Mouse (Mus musculus): ENCODE measurements around the gene H2-Eb1.

H2-Eb1 gene

DNA sequence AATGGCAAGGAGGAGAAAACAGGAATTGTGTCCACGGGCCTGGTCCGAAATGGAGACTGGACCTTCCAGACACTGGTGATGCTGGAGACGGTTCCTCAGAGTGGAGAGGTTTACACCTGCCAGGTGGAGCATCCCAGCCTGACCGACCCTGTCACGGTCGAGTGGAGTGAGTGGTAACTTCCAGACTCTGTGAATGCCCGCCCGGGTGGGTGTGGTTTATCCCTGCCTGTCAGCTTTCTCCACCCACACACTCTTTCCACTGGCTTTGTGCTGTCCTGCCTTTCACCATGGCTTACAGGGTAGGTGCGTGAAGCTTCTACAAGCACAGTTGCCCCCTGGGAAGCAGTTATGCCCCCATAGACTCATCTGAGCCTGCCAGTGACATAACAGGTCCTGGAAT is 8.6 kb downstream of the H2-Eb1 start:
- no peak for DNase-seq (ENCODE audit: extremely low read depth, low read depth, low spot score)

GRCm38 (mm10) chr17:34315512-34315911 is 9.8 kb downstream of the H2-Eb1 start:
- DNase-seq (ENCODE audit: extremely low read depth, low read depth, low spot score): no peak

- no peak for DNase-seq (ENCODE audit: extremely low read depth, low read depth, low spot score)
Observed at GRCm38 (mm10) chr17:34316697-34317096, 11.0 kb downstream of the H2-Eb1 start.

DNA sequence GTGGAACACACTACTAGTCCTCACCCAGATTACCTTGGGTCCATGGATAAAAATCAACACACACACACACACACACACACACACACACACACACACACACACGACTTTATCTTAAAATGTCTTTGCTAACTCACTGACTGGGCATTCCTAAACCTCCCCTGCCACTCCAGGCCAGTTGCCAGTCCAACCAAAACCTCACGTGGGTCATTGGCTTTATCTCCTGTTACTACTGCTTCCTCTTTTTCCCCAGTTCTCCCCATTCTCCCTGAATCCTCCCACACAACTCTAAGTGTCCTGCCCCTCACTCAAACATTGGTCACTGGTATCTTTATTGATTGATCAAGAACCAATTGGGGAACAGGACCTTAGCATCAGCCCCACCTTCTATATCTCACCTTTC is 11.6 kb downstream of the H2-Eb1 start:
- no peak for DNase-seq (ENCODE audit: extremely low read depth, low read depth, low spot score)

DNA sequence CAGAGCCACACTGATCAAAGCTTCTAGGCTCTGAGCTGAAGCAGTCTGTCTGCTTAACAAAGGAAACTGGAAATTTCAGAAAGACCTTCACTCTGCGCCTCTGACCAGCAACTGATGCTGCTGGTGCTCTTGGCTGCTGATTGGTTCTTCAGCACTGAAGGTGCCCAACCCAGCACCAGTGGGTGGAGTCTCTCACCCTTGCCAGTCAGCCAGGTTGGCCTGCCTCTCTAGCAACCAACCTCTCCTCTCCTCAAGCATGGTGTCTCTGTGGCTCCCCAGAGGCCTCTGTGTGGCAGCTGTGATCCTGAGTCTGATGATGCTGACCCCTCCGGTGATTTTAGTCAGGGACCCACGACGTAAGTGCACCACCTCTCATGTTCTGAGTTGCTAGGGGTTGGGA is 19.8 kb downstream of the H2-Eb1 start, which contains the start of gene H2-Eb2:
TSS of gene H2-Eb2 (plus strand) at position 230 of the 400 bp plus-strand sequence.
- no peak for DNase-seq (ENCODE audit: extremely low read depth, low read depth, low spot score)

GRCm38 (mm10) chr17:34326373-34326772 is 20.7 kb downstream of the H2-Eb1 start:
- no peak for DNase-seq (ENCODE audit: extremely low read depth, low read depth, low spot score)

- DNase-seq (ENCODE audit: extremely low read depth, low read depth, low spot score): no peak
Observed at GRCm38 (mm10) chr17:34329807-34330206, 24.1 kb downstream of the H2-Eb1 start.

DNA sequence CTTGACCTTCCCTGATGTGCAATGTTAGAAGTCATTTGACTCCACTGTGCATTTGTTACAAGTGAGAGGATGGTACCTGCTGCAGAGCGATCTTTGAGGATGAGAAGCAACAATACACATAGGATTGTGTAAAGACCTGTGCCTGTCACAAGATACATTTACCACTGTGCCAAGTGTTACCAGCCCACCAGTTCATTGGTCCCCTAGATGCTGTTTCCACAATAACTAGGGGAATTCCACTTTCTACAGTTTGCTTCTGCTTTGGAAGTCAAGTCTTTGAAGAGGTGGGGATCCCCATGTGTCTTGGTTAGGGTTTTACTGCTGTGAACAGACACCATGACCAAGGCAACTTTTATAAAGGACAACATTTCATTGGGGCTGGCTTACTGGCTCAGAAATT is 25.5 kb downstream of the H2-Eb1 start:
- DNase-seq (ENCODE audit: extremely low read depth, low read depth, low spot score): no peak

DNA sequence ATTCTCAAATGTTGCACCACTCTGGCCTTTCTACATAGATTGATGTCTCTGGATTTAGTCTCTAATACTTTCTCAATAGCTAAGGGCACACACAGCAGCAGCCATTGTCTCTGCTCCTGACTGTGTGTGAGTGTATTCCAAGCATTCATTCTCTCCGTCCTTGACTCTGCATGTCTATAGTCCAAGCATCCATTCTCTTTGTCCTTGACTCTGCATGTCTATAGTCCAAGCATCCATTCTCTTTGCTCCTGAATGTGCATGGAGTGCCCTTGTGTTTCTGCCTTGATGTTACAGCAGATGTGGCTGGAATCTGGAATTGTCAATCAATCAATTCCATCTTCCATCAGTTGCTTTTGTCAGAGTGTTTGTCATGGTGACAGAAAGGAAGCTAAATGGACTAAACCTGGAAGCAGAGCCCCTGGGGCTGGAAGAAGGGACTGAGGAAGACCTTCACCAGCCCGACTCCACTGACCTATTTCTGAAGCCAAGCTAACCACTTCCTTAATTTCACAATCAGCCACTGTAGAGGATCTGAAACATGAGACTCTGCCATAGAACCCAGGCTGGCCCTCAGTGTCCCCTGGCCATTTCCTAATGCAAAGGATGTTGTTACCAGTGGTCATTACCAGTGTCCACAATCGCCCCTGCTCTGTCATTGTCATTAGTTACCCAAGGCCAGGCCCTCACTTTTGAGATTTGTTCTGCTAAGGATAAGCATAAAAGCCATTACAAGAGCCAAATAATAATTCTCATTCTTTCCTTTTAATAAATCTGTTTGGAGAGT is 35.1 kb downstream of the H2-Eb1 start:
- DNase-seq (ENCODE audit: extremely low read depth, low read depth, low spot score): no peak

DNA sequence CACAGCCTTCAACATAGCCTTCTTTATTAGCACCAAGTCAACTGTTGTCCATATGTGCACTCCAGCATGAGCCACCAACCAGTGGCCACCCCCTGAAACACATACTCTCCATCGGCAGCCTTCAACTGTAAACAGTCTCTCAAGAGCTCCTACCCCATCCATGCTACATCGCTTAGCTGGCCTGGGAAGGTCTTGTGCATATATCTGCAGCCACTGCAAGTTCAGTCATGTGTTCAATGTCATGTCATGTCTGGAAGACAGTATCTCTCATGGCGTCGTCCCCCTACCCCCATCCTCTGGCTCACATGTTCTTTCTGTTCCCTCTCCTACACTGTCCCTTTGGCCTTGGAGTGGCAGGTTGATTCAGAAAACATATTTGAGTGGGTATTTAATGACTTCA is 39.2 kb downstream of the H2-Eb1 start:
- DNase-seq (ENCODE audit: extremely low read depth, low read depth, low spot score): no peak

DNA sequence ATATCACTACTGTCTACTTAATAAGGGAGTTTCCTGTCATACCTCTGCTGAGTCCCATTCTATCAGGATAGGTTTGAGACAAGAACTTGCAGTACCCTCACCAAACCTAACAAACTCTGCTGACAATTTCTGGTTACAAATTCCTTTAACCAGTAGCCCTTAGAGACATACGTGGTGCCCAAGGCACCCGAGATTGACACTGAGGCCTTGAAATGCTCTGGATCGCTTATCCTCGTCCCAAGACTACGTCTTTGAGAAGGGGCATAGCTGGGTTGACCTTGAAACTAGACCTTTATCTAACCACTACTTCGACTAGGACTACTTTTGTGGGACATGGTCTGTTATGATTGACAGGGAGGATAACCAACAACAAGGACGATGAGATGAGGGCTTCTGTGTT is 39.8 kb downstream of the H2-Eb1 start:
- DNase-seq (ENCODE audit: extremely low read depth, low read depth, low spot score): no peak

- no peak for DNase-seq (ENCODE audit: extremely low read depth, low read depth, low spot score)
Observed at GRCm38 (mm10) chr17:34346041-34346440, 40.4 kb downstream of the H2-Eb1 start.

GRCm38 (mm10) chr17:34347606-34348308 is 42.1 kb downstream of the H2-Eb1 start:
- no peak for DNase-seq (ENCODE audit: extremely low read depth, low read depth, low spot score)

DNA sequence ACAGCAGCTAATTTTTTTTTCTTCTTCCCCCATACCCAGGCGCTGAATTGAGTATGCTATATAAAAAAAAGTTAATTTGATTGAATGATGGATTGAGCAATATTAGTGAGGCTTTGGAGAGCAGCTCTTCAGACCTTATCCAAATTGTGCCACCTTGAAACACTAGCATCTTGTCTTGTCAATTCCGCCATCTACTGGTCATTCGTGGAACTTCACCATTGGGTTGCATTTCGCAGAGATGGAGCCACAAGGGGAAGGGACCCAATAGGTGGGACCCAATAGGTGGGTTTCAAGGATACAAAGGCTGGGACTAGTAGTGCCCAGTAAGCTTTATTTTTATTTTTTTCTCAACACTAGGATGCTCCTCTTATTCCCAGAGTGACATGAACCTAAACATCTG is 43.8 kb downstream of the H2-Eb1 start:
- no peak for DNase-seq (ENCODE audit: extremely low read depth, low read depth, low spot score)

- no peak for DNase-seq (ENCODE audit: extremely low read depth, low read depth, low spot score)
Observed at GRCm38 (mm10) chr17:34354539-34354938, 48.9 kb downstream of the H2-Eb1 start, which contains the start of gene Btnl2. Gene Btnl2, plus strand, starts transcription at chr17:34354822.

DNA sequence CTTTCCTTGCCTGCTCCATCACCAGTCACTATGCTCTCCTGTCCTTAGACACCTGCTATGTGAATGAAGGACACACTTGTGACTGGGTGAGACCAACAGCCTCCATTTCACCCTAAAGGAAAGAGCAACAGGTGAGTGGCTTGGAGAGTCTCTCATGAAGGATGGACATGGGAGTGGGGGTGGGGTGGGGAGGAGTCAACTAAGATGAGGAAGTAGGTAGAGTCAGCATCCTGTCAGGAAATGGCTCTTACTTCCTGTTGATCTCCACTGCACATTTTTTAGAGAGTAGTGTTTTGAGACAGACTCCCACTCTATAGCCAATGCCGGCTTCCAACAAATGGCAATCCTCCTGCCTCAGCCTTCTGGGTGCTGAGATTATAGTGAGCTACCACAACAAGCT is 49.3 kb downstream of the H2-Eb1 start:
- no peak for DNase-seq (ENCODE audit: extremely low read depth, low read depth, low spot score)

GRCm38 (mm10) chr17:34362954-34363546 is 57.4 kb downstream of the H2-Eb1 start:
- DNase-seq (ENCODE audit: extremely low read depth, low read depth, low spot score): no peak

DNA sequence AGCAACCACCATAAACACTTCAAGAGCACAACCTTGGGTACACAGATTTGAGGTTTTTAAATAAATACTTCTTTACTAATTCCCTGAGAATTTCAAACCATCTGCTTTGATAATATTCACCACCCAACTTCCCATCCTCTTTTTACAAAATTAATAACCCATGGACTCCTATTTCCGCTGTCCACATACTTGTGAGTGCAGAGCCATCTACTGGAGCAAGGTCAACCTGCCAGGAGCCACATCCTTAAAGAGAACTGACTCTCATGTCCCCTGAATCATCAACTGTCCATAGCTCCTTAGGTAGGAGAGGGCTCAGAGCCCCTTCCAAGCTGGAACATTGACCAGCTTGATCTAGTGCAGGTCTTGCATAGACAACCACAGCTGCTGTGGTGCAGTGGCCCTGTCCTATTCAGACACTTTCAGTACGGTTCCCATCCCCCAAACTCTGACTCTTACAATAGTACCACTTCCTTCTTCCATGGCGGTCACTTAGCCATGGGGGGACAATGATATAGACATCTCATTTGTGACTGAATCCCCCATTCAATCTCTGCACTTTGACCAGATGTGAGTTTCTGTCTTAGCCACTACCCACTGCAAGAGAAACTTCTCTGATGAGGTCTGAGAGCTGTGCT is 58.1 kb downstream of the H2-Eb1 start:
- DNase-seq (ENCODE audit: extremely low read depth, low read depth, low spot score): no peak

- no peak for DNase-seq (ENCODE audit: extremely low read depth, low read depth, low spot score)
Observed at GRCm38 (mm10) chr17:34365031-34365430, 59.4 kb downstream of the H2-Eb1 start.

Measured in fat pad, adult 2 months (tissue).